Mouse (Mus musculus) hindbrain, embryonic 13.5 days (tissue): ENCODE results near the gene Best1. TPM values are rescaled to one million over a fixed set of nuclear protein-coding genes. Genes with fewer than 3 reads are reported as not detected.

Experiments used
- ATAC-seq: fragments of 200-750 bp; cut with Nextera tagmentation; 2 replicates; pipeline ENCODE4 v1.8.0; 2017; ENCODE audit warnings: moderate TSS enrichment; ENCODE audit not compliant: low FRiP score
- H3K27ac ChIP-seq: fragments of 300-500 bp; sonication (generic); 2 replicates; pipeline ENCODE4 v1.5.1; 2015; ENCODE audit warnings: inconsistent platforms, mild to moderate bottlenecking, moderate library complexity
- H3K27me3 ChIP-seq: fragments of 300-500 bp; sonication (generic); 2 replicates; pipeline ENCODE4 v1.6.1; 2015; ENCODE audit warnings: mild to moderate bottlenecking, inconsistent platforms
- H3K36me3 ChIP-seq: fragments of 300-500 bp; sonication (generic); 2 replicates; pipeline ENCODE4 v1.6.1; 2015; ENCODE audit warnings: mild to moderate bottlenecking, inconsistent platforms
- H3K4me1 ChIP-seq: fragments of 300-500 bp; sonication (generic); replicated peaks from 2 replicates; pipeline ENCODE4 v1.6.1; 2015; ENCODE audit warnings: inconsistent platforms
- H3K4me2 ChIP-seq: fragments of 300-500 bp; sonication (generic); 2 replicates; pipeline ENCODE4 v1.6.1; 2015; ENCODE audit warnings: inconsistent platforms, mild to moderate bottlenecking, moderate library complexity
- H3K4me3 ChIP-seq: fragments of 300-500 bp; sonication (generic); 2 replicates; pipeline ENCODE4 v1.5.1; 2015; ENCODE audit warnings: mild to moderate bottlenecking, inconsistent platforms
- H3K9ac ChIP-seq: fragments of 300-500 bp; sonication (generic); 2 replicates; pipeline ENCODE4 v1.6.1; 2015; ENCODE audit warnings: mild to moderate bottlenecking, inconsistent platforms
- H3K9me3 ChIP-seq: fragments of 300-500 bp; sonication (generic); 2 replicates; pipeline ENCODE4 v1.6.1; 2016; ENCODE audit warnings: inconsistent platforms
- WGBS: fragments of 180-500 bp; shearing (Covaris S2); methylation state at CpG from one replicate; pipeline ENCODE4 v1.1.7; 2015; 5-methylcytosine and 5-hydroxymethylcytosine counted together
- polyA plus RNA-seq: library from polyadenylated mRNA; unstranded; fragments of >200 nt; fragmentation: Nextera tagmentation; extraction: Ambion mirVana; gene quantifications from 2 replicates; pipeline ENCODE4 v1.2.1, GENCODE M21; 2015

Gene Best1
- polyA plus RNA-seq, 1 experiment from 2014 or later = 1.5 TPM

DNA sequence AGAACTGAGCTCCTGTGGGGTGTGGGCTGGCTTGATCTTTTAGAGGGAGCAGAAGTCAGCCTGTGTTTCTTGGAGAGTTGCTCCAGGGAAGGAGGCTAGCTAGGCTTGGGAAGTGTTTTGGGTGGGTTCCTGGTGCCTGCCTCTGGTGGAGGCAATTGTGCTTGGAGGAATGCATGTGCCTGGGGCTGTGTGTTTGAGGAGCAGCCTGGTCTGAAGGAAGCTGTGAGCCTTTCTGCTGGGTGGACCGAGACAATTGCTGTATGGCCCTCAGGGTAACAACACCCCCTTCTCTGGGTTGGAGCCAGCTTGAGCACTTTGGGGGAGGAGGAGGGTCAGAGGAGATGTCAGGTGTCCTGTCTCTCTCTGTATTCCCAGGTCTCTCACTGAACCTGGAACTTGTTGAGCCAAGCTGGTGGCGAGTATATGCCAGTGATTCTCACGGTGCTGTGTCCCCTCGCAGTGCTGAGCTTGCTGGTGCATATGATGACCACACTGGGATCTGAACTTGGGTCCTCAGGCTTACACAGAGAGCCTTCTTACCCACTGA, 17.9 kb upstream of the Best1 start:
- WGBS = 76% methylated on average over 4 of the region's 4 CpGs
- H3K9ac ChIP-seq = peak overlapping the region; percentile 78

GRCm38 (mm10) chr19:10018527-10018818, 17.0 kb upstream of the Best1 start:
- peaks cover 39% of the 10 kb centered on the region for H3K4me1 ChIP-seq
- peak overlapping the region; percentile 81 for H3K4me2 ChIP-seq
- H3K9me3 ChIP-seq = no peaks in the 10 kb centered on the region
- no peak; the same call in 1 of the 2 replicates for ATAC-seq
- H3K4me3 ChIP-seq = peak overlapping the region; percentile 54
- peak overlapping the region; percentile 78 for H3K9ac ChIP-seq
- H3K27me3 ChIP-seq = peaks cover 9% of the 10 kb centered on the region; the same call in 1 of the 2 replicates
- peak overlapping the region; percentile 62; the same call in 1 of the 2 replicates for H3K27ac ChIP-seq
- WGBS = 6% methylated on average over 3 of the region's 3 CpGs
- no peaks in the 10 kb centered on the region for H3K36me3 ChIP-seq

More for the DNA sequence above, 17.9 kb upstream of the Best1 start:
- Histone ChIP-seq H3K9me3 (no peaks in the 10 kb centered on the region), H3K36me3 (no peaks in the 10 kb centered on the region), H3K4me3 (peak overlapping the region; percentile 54), H3K4me2 (peak overlapping the region; percentile 81), H3K27me3 (peaks cover 9% of the 10 kb centered on the region; the same call in 1 of the 2 replicates), H3K4me1 (peaks cover 39% of the 10 kb centered on the region), H3K27ac (no peak overlapping the region)
- no peak for ATAC-seq

DNA sequence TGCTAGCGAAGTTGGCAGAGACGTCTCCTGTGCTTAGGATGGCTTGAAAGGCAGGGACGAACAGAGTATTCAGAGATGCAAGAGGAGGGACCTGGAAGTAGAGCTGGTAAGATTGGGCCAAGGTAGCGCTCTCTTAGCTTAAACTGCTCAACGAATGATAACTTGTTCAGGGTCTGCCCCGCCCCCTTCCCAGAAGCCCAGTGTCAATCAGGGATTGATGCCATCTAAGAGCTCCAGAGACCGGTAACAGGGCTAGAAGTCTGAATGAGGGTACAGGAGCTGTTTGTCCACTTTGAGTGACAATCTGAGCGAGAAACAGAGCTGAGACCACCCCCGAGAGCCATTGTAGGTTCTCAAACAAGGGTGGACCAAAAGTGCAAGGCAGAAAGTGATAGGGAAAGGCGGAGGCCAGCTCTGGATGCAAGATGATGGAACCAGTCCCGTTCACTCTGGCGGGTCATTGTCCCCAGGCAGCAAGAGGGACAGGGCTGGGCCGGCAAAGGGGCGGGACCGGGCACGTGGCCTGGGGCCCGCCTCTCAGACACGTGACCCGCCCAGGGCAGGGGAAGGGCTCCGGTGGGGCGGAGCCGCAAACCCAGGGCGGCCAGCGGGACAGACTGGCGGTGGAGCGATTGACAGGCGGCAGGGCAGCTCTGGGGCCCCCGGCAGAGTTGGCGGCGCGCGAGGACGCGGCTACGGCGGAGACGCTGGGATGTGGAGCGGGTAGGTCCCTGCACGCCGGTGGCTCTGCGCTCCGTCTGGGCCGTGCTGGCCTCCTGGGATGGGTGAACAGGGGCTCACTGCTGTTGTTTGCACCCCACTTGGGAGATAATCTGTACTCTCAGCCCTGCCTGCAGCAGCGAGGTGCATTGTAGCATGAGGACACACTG, 16.4 kb upstream of the Best1 start:
- peaks cover 38% of the 10 kb centered on the region for H3K4me1 ChIP-seq
- H3K4me2 ChIP-seq = peak overlapping the region; percentile 81
- H3K27ac ChIP-seq = peak overlapping the region; percentile 62
- H3K4me3 ChIP-seq = peak overlapping the region; percentile 54
- no peaks in the 10 kb centered on the region for H3K36me3 ChIP-seq
- peak; percentile 95 for ATAC-seq
- H3K9ac ChIP-seq = peak overlapping the region; percentile 78
- H3K9me3 ChIP-seq = no peaks in the 10 kb centered on the region
- H3K27me3 ChIP-seq = peaks cover 9% of the 10 kb centered on the region; the same call in 1 of the 2 replicates
- WGBS = 5% methylated on average over 44 of the region's 44 CpGs

GRCm38 (mm10) chr19:10016151-10016550, 14.7 kb upstream of the Best1 start:
- Histone ChIP-seq H3K4me1 (peaks cover 29% of the 10 kb centered on the region), H3K27me3 (peaks cover 9% of the 10 kb centered on the region; the same call in 1 of the 2 replicates), H3K9ac (no peak overlapping the region), H3K4me3 (no peak overlapping the region), H3K4me2 (no peak overlapping the region), H3K36me3 (no peaks in the 10 kb centered on the region), H3K9me3 (no peaks in the 10 kb centered on the region), H3K27ac (no peak overlapping the region)
- WGBS = 93% methylated on average over 4 of the region's 4 CpGs
- ATAC-seq = no peak

GRCm38 (mm10) chr19:10015442-10015841, 14.0 kb upstream of the Best1 start:
- Histone ChIP-seq H3K9ac (no peak overlapping the region), H3K4me2 (no peak overlapping the region), H3K4me1 (peaks cover 29% of the 10 kb centered on the region), H3K4me3 (no peak overlapping the region), H3K9me3 (no peaks in the 10 kb centered on the region), H3K27ac (no peak overlapping the region), H3K36me3 (no peaks in the 10 kb centered on the region), H3K27me3 (peaks cover 9% of the 10 kb centered on the region; the same call in 1 of the 2 replicates)
- no peak for ATAC-seq
- 73% methylated on average over 4 of the region's 4 CpGs for WGBS

- no peak overlapping the region for H3K27ac ChIP-seq
- no peak for ATAC-seq
- H3K4me2 ChIP-seq = no peak overlapping the region
- H3K4me1 ChIP-seq = peaks cover 28% of the 10 kb centered on the region
- no peaks in the 10 kb centered on the region for H3K36me3 ChIP-seq
- no peak overlapping the region for H3K9ac ChIP-seq
- H3K27me3 ChIP-seq = peaks cover 8% of the 10 kb centered on the region; the same call in 1 of the 2 replicates
- H3K9me3 ChIP-seq = no peaks in the 10 kb centered on the region
- WGBS = 82% methylated on average over 13 of the region's 13 CpGs
- H3K4me3 ChIP-seq = no peak overlapping the region
Measured at GRCm38 (mm10) chr19:10014824-10015223, 13.4 kb upstream of the Best1 start.

DNA sequence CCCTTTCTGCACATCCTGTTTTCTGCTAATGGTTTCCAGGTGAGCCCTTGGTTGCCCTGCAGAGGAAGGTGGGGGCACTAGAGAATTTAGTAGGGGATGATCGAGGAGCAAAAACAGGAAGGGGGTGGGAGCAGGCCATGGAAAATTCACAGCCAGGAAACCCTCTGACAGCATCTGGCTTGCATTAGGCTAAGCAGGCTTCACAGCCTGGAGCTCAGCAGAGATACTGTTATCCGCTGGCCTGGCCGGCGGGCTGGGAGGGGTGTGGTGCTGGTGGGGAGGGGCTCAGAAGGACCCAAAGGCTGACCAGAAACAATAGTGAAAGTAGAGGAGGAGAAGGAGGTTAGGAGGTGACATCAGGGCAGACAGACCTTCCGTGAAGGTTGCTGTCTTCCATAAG, 12.5 kb upstream of the Best1 start:
- Histone ChIP-seq H3K27me3 (no peaks in the 10 kb centered on the region), H3K4me3 (no peak overlapping the region), H3K4me1 (peaks cover 19% of the 10 kb centered on the region), H3K36me3 (no peaks in the 10 kb centered on the region), H3K4me2 (no peak overlapping the region), H3K27ac (no peak overlapping the region), H3K9me3 (no peaks in the 10 kb centered on the region), H3K9ac (no peak overlapping the region)
- WGBS = 78% methylated on average over 5 of the region's 5 CpGs
- ATAC-seq = no peak

DNA sequence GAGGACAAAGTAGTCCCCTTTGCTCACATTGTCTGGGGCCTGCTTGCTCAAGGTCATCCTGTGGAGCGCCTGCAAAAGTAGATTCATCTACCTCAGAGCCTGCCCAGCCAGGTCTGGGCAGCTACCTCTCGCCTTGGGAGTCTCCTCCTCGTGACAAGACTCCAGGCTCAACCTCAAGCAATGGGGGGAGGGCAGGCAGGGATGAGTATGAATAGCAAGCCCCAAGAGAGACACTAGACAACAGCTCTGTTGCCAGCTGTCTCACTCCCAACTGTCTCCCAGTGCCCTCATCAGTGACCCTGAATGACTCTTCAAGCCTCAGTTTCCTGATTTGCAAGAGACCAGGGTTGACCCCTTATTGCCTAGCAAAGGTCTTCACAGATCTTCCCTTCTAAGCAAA, 11.9 kb upstream of the Best1 start:
- no peak overlapping the region for H3K27ac ChIP-seq
- H3K4me1 ChIP-seq = peaks cover 13% of the 10 kb centered on the region
- no peaks in the 10 kb centered on the region for H3K36me3 ChIP-seq
- no peaks in the 10 kb centered on the region for H3K27me3 ChIP-seq
- WGBS = 66% methylated on average over 3 of the region's 3 CpGs
- no peak overlapping the region for H3K4me3 ChIP-seq
- no peak for ATAC-seq
- no peaks in the 10 kb centered on the region for H3K9me3 ChIP-seq
- no peak overlapping the region for H3K4me2 ChIP-seq
- H3K9ac ChIP-seq = no peak overlapping the region

DNA sequence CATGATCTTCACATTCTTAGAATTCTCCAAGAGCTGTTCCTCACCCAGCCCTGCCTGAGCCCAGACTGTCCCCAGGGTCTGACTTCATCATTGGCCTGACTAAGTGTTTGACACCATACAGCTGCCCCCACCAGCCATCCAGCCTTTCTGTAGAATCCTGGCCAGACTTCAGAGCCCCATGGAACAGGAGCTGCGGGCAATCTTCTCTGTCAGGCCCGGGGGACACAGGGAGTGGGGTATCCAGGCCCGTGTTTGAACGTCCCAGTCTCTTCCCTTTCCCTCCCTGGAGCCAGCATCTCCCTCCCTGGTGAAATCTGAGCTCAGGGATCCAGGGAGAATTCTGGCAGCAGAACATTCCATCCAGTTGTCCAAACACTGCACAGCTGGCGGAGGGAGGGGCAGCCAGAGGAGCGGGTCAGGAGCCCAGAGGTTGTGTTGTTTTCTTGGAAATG, 11.4 kb upstream of the Best1 start:
- no peaks in the 10 kb centered on the region for H3K36me3 ChIP-seq
- no peak for ATAC-seq

GRCm38 (mm10) chr19:10011408-10011807, 10.0 kb upstream of the Best1 start:
- 74% methylated on average over 1 of the region's 1 CpGs for WGBS
- no peaks in the 10 kb centered on the region for H3K36me3 ChIP-seq

More for the DNA sequence above, 11.4 kb upstream of the Best1 start:
- 66% methylated on average over 6 of the region's 6 CpGs for WGBS
- H3K9ac ChIP-seq = 0 out of 2 replicates have a peak overlapping the region, but pooled peaks have one; percentile 43
- H3K27me3 ChIP-seq = no peaks in the 10 kb centered on the region
- H3K4me1 ChIP-seq = peaks cover 8% of the 10 kb centered on the region; the same call in 1 of the 2 replicates
- H3K4me3 ChIP-seq = no peak overlapping the region
- H3K4me2 ChIP-seq = no peak overlapping the region
- H3K9me3 ChIP-seq = no peaks in the 10 kb centered on the region
- H3K27ac ChIP-seq = peak overlapping the region; percentile 30

GRCm38 (mm10) chr19:10003696-10004095, 2.3 kb upstream of the Best1 start:
- ATAC-seq = no peak
- Histone ChIP-seq H3K36me3 (no peaks in the 10 kb centered on the region), H3K4me1 (no peaks in the 10 kb centered on the region), H3K9me3 (0 out of 2 replicates have a peak, but pooled peaks cover 3% of the 10 kb centered on the region), H3K27ac (no peak overlapping the region), H3K4me3 (no peak overlapping the region), H3K27me3 (no peaks in the 10 kb centered on the region), H3K9ac (no peak overlapping the region), H3K4me2 (no peak overlapping the region)
- 95% methylated on average over 1 of the region's 1 CpGs for WGBS

More at GRCm38 (mm10) chr19:10011408-10011807, 10.0 kb upstream of the Best1 start:
- Histone ChIP-seq H3K4me3 (no peak overlapping the region), H3K9ac (no peak overlapping the region), H3K27me3 (no peaks in the 10 kb centered on the region), H3K4me2 (no peak overlapping the region), H3K27ac (no peak overlapping the region), H3K9me3 (no peaks in the 10 kb centered on the region), H3K4me1 (peaks cover 4% of the 10 kb centered on the region; the same call in 1 of the 2 replicates)
- no peak for ATAC-seq

GRCm38 (mm10) chr19:10000330-10000729, 1.1 kb downstream of the Best1 start:
- Histone ChIP-seq H3K4me2 (no peak overlapping the region), H3K4me3 (no peak overlapping the region), H3K9ac (no peak overlapping the region), H3K27ac (no peak overlapping the region), H3K4me1 (no peaks in the 10 kb centered on the region), H3K27me3 (no peaks in the 10 kb centered on the region), H3K36me3 (no peaks in the 10 kb centered on the region), H3K9me3 (0 out of 2 replicates have a peak, but pooled peaks cover 3% of the 10 kb centered on the region)
- ATAC-seq = 0 out of 2 replicates have a peak, but pooled peaks have one; percentile 53
- 30% methylated on average over 3 of the region's 3 CpGs for WGBS
